Mouse (Mus musculus) spleen, postnatal 36 days (tissue): Measurements from ENCODE around the gene Yae1d1.
"Not testable (repeated sequence)": the region's sequence is repeated elsewhere in the genome, so short reads cannot be mapped to it uniquely, and the experiment has no call there.

Experiments used
- DNase-seq, 2 experiments: peaks; one replicate each; pipeline ENCODE4 v3.0.0; 2022; ENCODE audit warnings: low spot score in 2 of 2, mixed read lengths in 1 of 2

Gene Yae1d1

GRCm38 (mm10) chr13:17992697-17993514 lies at the start of gene Yae1d1:
Gene Yae1d1, minus strand, starts transcription at chr13:17993349.
- DNase-seq = peak; percentile 84 to 88

GRCm38 (mm10) chr13:18038814-18039213 lies 45.7 kb upstream of the Yae1d1 start:
- DNase-seq = no peak

- no peak for DNase-seq
Observed at GRCm38 (mm10) chr13:18016604-18017003, 23.5 kb upstream of the Yae1d1 start.

GRCm38 (mm10) chr13:18013205-18013604 lies 20.1 kb upstream of the Yae1d1 start:
- no peak for DNase-seq

GRCm38 (mm10) chr13:18011055-18011454 lies 17.9 kb upstream of the Yae1d1 start:
- DNase-seq = no peak

- no peak for DNase-seq
Observed at GRCm38 (mm10) chr13:17993515-17993847, 332 bp upstream of the Yae1d1 start.

- no peak for DNase-seq
Observed at GRCm38 (mm10) chr13:17992009-17992408, 1.1 kb downstream of the Yae1d1 start.

- peak in 1 of 2 experiments; percentile 10 for DNase-seq
Observed at GRCm38 (mm10) chr13:17983194-17983593, 10.0 kb downstream of the Yae1d1 start.

GRCm38 (mm10) chr13:17982634-17983033 lies 10.5 kb downstream of the Yae1d1 start:
- DNase-seq = no peak

GRCm38 (mm10) chr13:17976854-17977739 lies 16.1 kb downstream of the Yae1d1 start:
- DNase-seq = no peak

- peak; percentile 64 to 71 for DNase-seq
Observed at GRCm38 (mm10) chr13:17975891-17976290, 17.3 kb downstream of the Yae1d1 start.

- DNase-seq = no peak
Observed at GRCm38 (mm10) chr13:17975457-17975856, 17.7 kb downstream of the Yae1d1 start.

GRCm38 (mm10) chr13:17974734-17975133 lies 18.4 kb downstream of the Yae1d1 start:
- no peak for DNase-seq

- DNase-seq = no peak
Observed at GRCm38 (mm10) chr13:17960613-17961012, 32.5 kb downstream of the Yae1d1 start.

- no peak for DNase-seq
Observed at GRCm38 (mm10) chr13:17954282-17954681, 38.9 kb downstream of the Yae1d1 start.

- not testable (repeated sequence) for DNase-seq
Observed at GRCm38 (mm10) chr13:17950581-17950980, 42.6 kb downstream of the Yae1d1 start.

- no peak for DNase-seq
Observed at GRCm38 (mm10) chr13:17949555-17949954, 43.6 kb downstream of the Yae1d1 start.

GRCm38 (mm10) chr13:17944078-17944917 lies 48.9 kb downstream of the Yae1d1 start, which contains the start of gene Rala:
Gene Rala, minus strand, starts transcription at chr13:17944239.
- peak; percentile 89 to 93 for DNase-seq

GRCm38 (mm10) chr13:17943306-17944077 lies 49.7 kb downstream of the Yae1d1 start:
- DNase-seq = peak in 1 of 2 experiments; percentile 16

- no peak for DNase-seq
Observed at GRCm38 (mm10) chr13:17942338-17942737, 50.8 kb downstream of the Yae1d1 start.
